14 mouse cellular contexts compared by ENCODE assay signal in genomic region chr6:135418223-135418824, GRCm38 (mm10). TPM values are rescaled to one million over a fixed set of nuclear protein-coding genes. Genes with fewer than 3 reads are reported as not detected.
DNase-seq lines count a peak whose midpoint lies in the region; ATAC-seq and TF ChIP-seq lines count a peak whose summit lies in the region.
"Had no signal": no experiment of that assay in that cellular context is flagged by ENCODE, and none has a peak within 500 bp of the region (broad histone marks: within the 10 kb centered on the region; RNA-seq: fewer than 3 reads in every experiment).

No protein-coding gene starts in this region.

- H3K4me3 ChIP-seq in midbrain, postnatal 0 days (ENCODE audit: low read depth, low read length), result no peak overlapping the region
- H3K4me3 ChIP-seq in forebrain, embryonic 16.5 days (replicated peaks; ENCODE audit: low read length), result no peak overlapping the region
- H3K4me3 ChIP-seq: forebrain, embryonic 13.5 days; heart, embryonic 12.5 days; limb, embryonic 15.5 days; liver, embryonic 15.5 days had no signal

- no peak for TF ChIP-seq CTCF in midbrain, postnatal 0 days (IDR thresholded peaks at IDR 0.05)

- no peak overlapping the region for H3K9ac ChIP-seq in midbrain, postnatal 0 days (replicated peaks; ENCODE audit: low read length, poor library complexity, severe bottlenecking)
- no peak overlapping the region for H3K9ac ChIP-seq in forebrain, embryonic 16.5 days (replicated peaks; ENCODE audit: low read depth, low read length)
- H3K9ac ChIP-seq: forebrain, embryonic 13.5 days; heart, embryonic 12.5 days; hindbrain, embryonic 14.5 days; limb, embryonic 15.5 days; liver, embryonic 15.5 days had no signal

- no peak overlapping the region for H3K4me2 ChIP-seq in midbrain, postnatal 0 days (ENCODE audit: low read depth, low read length, poor library complexity, severe bottlenecking)
- H3K4me2 ChIP-seq in forebrain, embryonic 16.5 days (ENCODE audit: low read length), result no peak overlapping the region
- H3K4me2 ChIP-seq: forebrain, embryonic 13.5 days; heart, embryonic 12.5 days; hindbrain, embryonic 14.5 days; limb, embryonic 15.5 days; liver, embryonic 15.5 days had no signal

- no peak overlapping the region for H3K27ac ChIP-seq in midbrain, postnatal 0 days (ENCODE audit: low read depth, low read length)
- no peak overlapping the region for H3K27ac ChIP-seq in forebrain, embryonic 16.5 days (ENCODE audit: low read length)
- H3K27ac ChIP-seq: forebrain, embryonic 13.5 days; hindbrain, embryonic 14.5 days; limb, embryonic 15.5 days; liver, embryonic 15.5 days; stomach, postnatal 0 days had no signal

- no peaks in the 10 kb centered on the region for H3K4me1 ChIP-seq in midbrain, postnatal 0 days (ENCODE audit: insufficient read depth, low read length)
- H3K4me1 ChIP-seq in forebrain, embryonic 16.5 days (replicated peaks; ENCODE audit: control insufficient read depth, insufficient read depth, low read length), result no peaks in the 10 kb centered on the region
- H3K4me1 ChIP-seq: forebrain, embryonic 13.5 days; heart, embryonic 12.5 days; limb, embryonic 15.5 days; liver, embryonic 15.5 days had no signal

- no peaks in the 10 kb centered on the region for H3K9me3 ChIP-seq in midbrain, postnatal 0 days (ENCODE audit: low read length)
- H3K9me3 ChIP-seq in forebrain, embryonic 16.5 days (ENCODE audit: control insufficient read depth, low read length), result no peaks in the 10 kb centered on the region
- H3K9me3 ChIP-seq: limb, embryonic 15.5 days; liver, embryonic 15.5 days had no signal

- WGBS in midbrain, postnatal 0 days, result 91% methylated on average over 8 of the region's 8 CpGs
- WGBS in forebrain, embryonic 16.5 days, result 88% methylated on average over 8 of the region's 8 CpGs

- ATAC-seq in CD4-positive, CD25-positive, alpha-beta regulatory T cell, adult 4 months, result peak; percentile 86
- ATAC-seq in hematopoietic stem cell, adult 5-6 weeks (replicated peaks in 1 of 2; ENCODE audit: insufficient read depth in 1 of 2, low FRiP score in 2 of 2, low TSS enrichment in 1 of 2, low read depth in 1 of 2, poor library complexity in 2 of 2, severe bottlenecking in 2 of 2), result peak; percentile 14 to 29; a peak in 2 of 4 replicates
- no peak for ATAC-seq in midbrain, postnatal 0 days (ENCODE audit: low FRiP score)
- no peak for ATAC-seq in forebrain, embryonic 16.5 days
- ATAC-seq: intestine, embryonic 16.5 days had no signal

- no peaks in the 10 kb centered on the region for H3K27me3 ChIP-seq in midbrain, postnatal 0 days (ENCODE audit: insufficient read depth, low read length)
- no peaks in the 10 kb centered on the region for H3K27me3 ChIP-seq in forebrain, embryonic 16.5 days (replicated peaks; ENCODE audit: control insufficient read depth, insufficient read depth, low read length)
- H3K27me3 ChIP-seq: forebrain, embryonic 13.5 days; heart, embryonic 12.5 days; limb, embryonic 15.5 days; liver, embryonic 15.5 days had no signal

- intact Hi-C loops in left cerebral cortex, postnatal 4 days (cut with DNase I), result no loop called here

- peak; percentile 4 to 22 for DNase-seq in natural killer cell, adult 2 months (ENCODE audit: low spot score in 2 of 2)
- DNase-seq in thymus, postnatal 4 days, result peak; percentile 44
- DNase-seq in midbrain, postnatal 0 days (ENCODE audit: low spot score), result no peak
- no peak for DNase-seq in left cerebral cortex, postnatal 4 days

- H3K36me3 ChIP-seq in midbrain, postnatal 0 days (ENCODE audit: insufficient read depth, low read length), result no peaks in the 10 kb centered on the region
- no peaks in the 10 kb centered on the region for H3K36me3 ChIP-seq in forebrain, embryonic 16.5 days (ENCODE audit: control insufficient read depth, insufficient read depth)
- H3K36me3 ChIP-seq: heart, embryonic 12.5 days; limb, embryonic 15.5 days; liver, embryonic 15.5 days had no signal

RNA-seq across cellular contexts. Expression of gene Emp1, which starts 56.0 kb away (rescaled TPM):
- polyA plus RNA-seq in CD4-positive, CD25-positive, alpha-beta regulatory T cell, adult 4 months (2017; shearing (Covaris generic)), result under 1 TPM; 0.71 to 0.95 TPM
- 31.7 and 32.0 TPM in 2 replicates for total RNA-seq in hematopoietic stem cell, adult 5-6 weeks (2017)
- 26.9 and 42.1 TPM in 2 replicates for total RNA-seq in midbrain, postnatal 0 days (2014; rRNA removed)
- polyA plus RNA-seq in midbrain, postnatal 0 days (2015; fragmentation: Nextera tagmentation; extraction: Ambion mirVana), result 5.6 and 5.7 TPM in 2 replicates
- 1 to 10 TPM; 6.0 to 7.1 TPM for total RNA-seq in left cerebral cortex, postnatal 4 days (2021)
- polyA plus RNA-seq in forebrain, embryonic 16.5 days (2015; fragmentation: Nextera tagmentation; extraction: Ambion mirVana), result 4.7 and 9.2 TPM in 2 replicates

Comparison
In these comparisons a context has a peak if more than half of its experiments do, and no peak if none do; other contexts are left out.
1. ATAC-seq: peak in CD4-positive, CD25-positive, alpha-beta regulatory T cell, adult 4 months (single experiment) and hematopoietic stem cell, adult 5-6 weeks (2 of 2); none in midbrain, postnatal 0 days (single experiment) and forebrain, embryonic 16.5 days (single experiment).
2. DNase-seq: peak in natural killer cell, adult 2 months (2 of 2) and thymus, postnatal 4 days (single experiment); none in midbrain, postnatal 0 days (single experiment) and left cerebral cortex, postnatal 4 days (single experiment).